Comparison of ENCODE assay signal across 8 mouse cellular contexts in the genomic region with DNA sequence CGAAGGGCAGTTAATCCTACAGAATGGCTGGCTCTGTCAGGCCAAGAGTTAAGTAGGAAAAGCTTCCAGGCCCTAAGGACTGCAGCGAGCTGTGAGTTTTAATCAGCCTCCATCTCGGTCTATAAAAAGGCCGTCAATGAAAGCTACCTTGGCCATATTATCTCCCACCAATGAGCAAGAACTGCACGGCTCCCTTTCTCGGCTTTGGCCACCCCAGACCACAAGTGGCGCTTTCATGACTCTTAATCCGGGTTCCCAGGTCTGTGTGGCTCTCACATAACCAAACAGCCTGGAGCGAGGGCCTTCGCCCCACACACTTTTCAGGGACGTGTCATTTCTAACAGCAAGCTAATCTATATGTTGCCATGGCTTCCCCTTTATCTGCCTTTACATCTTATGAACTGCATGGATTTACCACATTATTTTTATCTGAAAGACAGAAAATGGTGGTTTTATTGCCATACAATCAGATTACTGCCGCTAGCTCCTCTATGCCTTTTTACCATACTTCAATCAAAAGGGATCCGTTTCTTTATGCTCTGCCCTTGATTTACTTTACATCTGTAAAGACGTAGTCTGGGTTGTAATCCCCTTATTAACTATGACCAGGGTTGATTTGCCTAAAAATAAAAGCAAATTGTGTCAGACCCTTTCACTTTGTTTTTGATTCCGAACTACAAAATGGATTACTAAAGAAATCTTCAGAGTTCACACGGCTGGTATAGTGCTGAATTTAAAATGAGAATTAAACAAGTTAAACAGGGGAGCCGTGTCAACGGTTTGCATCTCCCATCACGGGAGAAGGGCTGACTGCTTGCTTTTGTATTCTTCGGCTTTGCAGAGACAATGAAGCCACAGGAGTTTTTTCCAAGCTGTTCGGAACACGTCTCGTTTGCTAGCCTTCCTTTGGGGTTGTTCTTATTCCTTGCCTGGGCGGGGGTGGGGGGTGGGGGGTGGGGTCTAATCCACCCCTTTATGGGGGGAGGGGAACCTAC. TPM values are rescaled to one million over a fixed set of nuclear protein-coding genes. Genes with fewer than 3 reads are reported as not detected.
DNase-seq lines count a peak whose midpoint lies in the region; ATAC-seq and TF ChIP-seq lines count a peak whose summit lies in the region.

No protein-coding gene starts in this region.

- H3K9ac ChIP-seq in embryonic facial prominence, embryonic 12.5 days: 0 out of 2 replicates have a peak overlapping the region, but pooled peaks have one; percentile 1
- no peak overlapping the region for H3K9ac ChIP-seq in intestine, embryonic 15.5 days
- peak overlapping the region; percentile 44; the same call in 1 of the 2 replicates for H3K9ac ChIP-seq in neural tube, embryonic 15.5 days (replicated peaks)

- H3K9me3 ChIP-seq in embryonic facial prominence, embryonic 12.5 days: no peaks in the 10 kb centered on the region
- no peaks in the 10 kb centered on the region for H3K9me3 ChIP-seq in intestine, embryonic 15.5 days
- no peaks in the 10 kb centered on the region for H3K9me3 ChIP-seq in neural tube, embryonic 15.5 days (replicated peaks)

- DNase-seq in left cerebral cortex, adult 2 months (ENCODE audit: extremely low spot score in 1 of 2, low spot score in 2 of 2): no peak
- no peak for DNase-seq in left cerebral cortex, postnatal 25 days (ENCODE audit: low spot score in 2 of 2)
- DNase-seq in spleen, postnatal 36 days (ENCODE audit: low spot score in 2 of 2): no peak
- no peak for DNase-seq in left cerebral cortex, adult 11 months (ENCODE audit: low spot score)
- no peak for DNase-seq in adrenal gland, adult 8-10 months

- intact Hi-C loops in left cerebral cortex, adult 2 months (cut with DNase I): loop anchor here (2.0 to 10.0 kb wide), 4 partner anchors 33 to 1638 kb away; no protein-coding TSS in a partner anchor
- intact Hi-C loops in left cerebral cortex, postnatal 25 days (cut with DNase I): loop anchor here (2.0 to 10.0 kb wide), 6 partner anchors 431 to 1638 kb away; no protein-coding TSS in a partner anchor

- no peaks in the 10 kb centered on the region for H3K36me3 ChIP-seq in embryonic facial prominence, embryonic 12.5 days
- H3K36me3 ChIP-seq in intestine, embryonic 15.5 days: no peaks in the 10 kb centered on the region
- H3K36me3 ChIP-seq in neural tube, embryonic 15.5 days: no peaks in the 10 kb centered on the region

- peak overlapping the region; percentile 95 for H3K4me3 ChIP-seq in left cerebral cortex, adult 2 months
- H3K4me3 ChIP-seq in embryonic facial prominence, embryonic 12.5 days: peak overlapping the region; percentile 93
- no peak overlapping the region for H3K4me3 ChIP-seq in intestine, embryonic 15.5 days (replicated peaks)
- peak overlapping the region; percentile 84 for H3K4me3 ChIP-seq in neural tube, embryonic 15.5 days (replicated peaks)

- H3K4me1 ChIP-seq in embryonic facial prominence, embryonic 12.5 days: peaks cover 50% of the 10 kb centered on the region
- peaks cover 13% of the 10 kb centered on the region for H3K4me1 ChIP-seq in intestine, embryonic 15.5 days (replicated peaks)
- H3K4me1 ChIP-seq in neural tube, embryonic 15.5 days: peaks cover 72% of the 10 kb centered on the region

- TF ChIP-seq CTCF in left cerebral cortex, adult 2 months (IDR thresholded peaks at IDR 0.05): no peak

- WGBS in embryonic facial prominence, embryonic 12.5 days: 20% methylated on average over 24 of the region's 24 CpGs
- WGBS in intestine, embryonic 15.5 days: 54% methylated on average over 24 of the region's 24 CpGs
- WGBS in neural tube, embryonic 15.5 days: 10% methylated on average over 24 of the region's 24 CpGs

- H3K4me2 ChIP-seq in embryonic facial prominence, embryonic 12.5 days (replicated peaks): peak overlapping the region; percentile 83
- peak overlapping the region; percentile 82 for H3K4me2 ChIP-seq in intestine, embryonic 15.5 days (replicated peaks)
- H3K4me2 ChIP-seq in neural tube, embryonic 15.5 days: peak overlapping the region; percentile 72

- no peak for ATAC-seq in embryonic facial prominence, embryonic 12.5 days (ENCODE audit: insufficient number of reproducible peaks, insufficient read depth, low FRiP score, low TSS enrichment)
- no peak for ATAC-seq in intestine, embryonic 15.5 days
- ATAC-seq in neural tube, embryonic 15.5 days (ENCODE audit: low FRiP score): no peak

- no peaks in the 10 kb centered on the region for H3K27me3 ChIP-seq in embryonic facial prominence, embryonic 12.5 days
- H3K27me3 ChIP-seq in intestine, embryonic 15.5 days (replicated peaks): no peaks in the 10 kb centered on the region
- no peaks in the 10 kb centered on the region for H3K27me3 ChIP-seq in neural tube, embryonic 15.5 days (replicated peaks)

- peak overlapping the region; percentile 69 for H3K27ac ChIP-seq in left cerebral cortex, adult 2 months
- H3K27ac ChIP-seq in embryonic facial prominence, embryonic 12.5 days: no peak overlapping the region; the same call in 1 of the 2 replicates
- H3K27ac ChIP-seq in intestine, embryonic 15.5 days: no peak overlapping the region
- H3K27ac ChIP-seq in neural tube, embryonic 15.5 days (replicated peaks): peak overlapping the region; percentile 71

RNA-seq across cellular contexts. Expression of a gene that starts 5.4 kb away (rescaled TPM):
- total RNA-seq in left cerebral cortex, adult 2 months (2021): 10 to 100 TPM; 61.3 to 62.8 TPM
- 10 to 100 TPM; 67.2 to 69.6 TPM for total RNA-seq in left cerebral cortex, postnatal 25 days (2021)
- polyA plus RNA-seq in embryonic facial prominence, embryonic 12.5 days (2016; fragmentation: Nextera tagmentation; extraction: Ambion mirVana): 49.4 and 51.6 TPM in 2 replicates
- 14.1 TPM in 2 replicates for polyA plus RNA-seq in intestine, embryonic 15.5 days (2015; fragmentation: Nextera tagmentation; extraction: Ambion mirVana)
- 14.7 TPM in 2 replicates for polyA plus RNA-seq in neural tube, embryonic 15.5 days (2015; fragmentation: Nextera tagmentation; extraction: Ambion mirVana)
- 10 to 100 TPM; 10.4 to 25.9 (median 21.3) TPM for total RNA-seq in adrenal gland, adult 8-10 months (2022)

RNA-seq across cellular contexts. Expression of a gene that starts 34.7 kb away (rescaled TPM):
- 100 to 1,000 TPM; 102 to 109 TPM for total RNA-seq in left cerebral cortex, adult 2 months (2021)
- total RNA-seq in left cerebral cortex, postnatal 25 days (2021): 100 to 1,000 TPM in 1 of 2 experiments, 10 to 100 TPM in 1; 85.3 to 102 TPM
- polyA plus RNA-seq in embryonic facial prominence, embryonic 12.5 days (2016; fragmentation: Nextera tagmentation; extraction: Ambion mirVana): 209 and 217 TPM in 2 replicates
- 107 and 121 TPM in 2 replicates for polyA plus RNA-seq in intestine, embryonic 15.5 days (2015; fragmentation: Nextera tagmentation; extraction: Ambion mirVana)
- polyA plus RNA-seq in neural tube, embryonic 15.5 days (2015; fragmentation: Nextera tagmentation; extraction: Ambion mirVana): 148 and 164 TPM in 2 replicates
- 100 to 1,000 TPM in 1 of 4 experiments, 10 to 100 TPM in 3; 44.0 to 126 (median 89.0) TPM for total RNA-seq in adrenal gland, adult 8-10 months (2022)

Comparison
In these comparisons a context has a peak if more than half of its experiments do, and no peak if none do; other contexts are left out.
1. H3K27ac ChIP-seq: peak in left cerebral cortex, adult 2 months (single experiment) and neural tube, embryonic 15.5 days (single experiment); none in embryonic facial prominence, embryonic 12.5 days (single experiment) and intestine, embryonic 15.5 days (single experiment).
2. Peak in every context shown above with its lines, with median percentiles within 50 percentile points of each other: H3K4me2 ChIP-seq.